Mouse (Mus musculus) liver, postnatal 0 days (tissue): Measurements from ENCODE around the gene Sema5b. TPM values are rescaled to one million over a fixed set of nuclear protein-coding genes. Genes with fewer than 3 reads are reported as not detected.

ENCODE experiments used
- ATAC-seq: fragments of 200-750 bp; cut with Nextera tagmentation; 2 replicates; pipeline ENCODE4 v1.8.0; 2017; ENCODE audit warnings: mild to moderate bottlenecking, moderate library complexity
- DNase-seq: peaks from one replicate; pipeline ENCODE4 v3.0.0-alpha.2; 2016
- H3K27ac ChIP-seq: fragments of 300-500 bp; sonication (generic); 2 replicates; pipeline ENCODE4 v1.5.1; 2014; ENCODE audit warnings: antibody characterized with exemption, moderate library complexity, mild to moderate bottlenecking, low read depth
- H3K27me3 ChIP-seq: fragments of 300-500 bp; sonication (generic); 2 replicates; pipeline ENCODE4 v1.6.1; 2014; ENCODE audit warnings: low read length, control low read depth, mixed read lengths; ENCODE audit not compliant: insufficient read depth
- H3K36me3 ChIP-seq: fragments of 300-500 bp; sonication (generic); replicated peaks from 2 replicates; pipeline ENCODE4 v1.6.1; 2014; ENCODE audit warnings: mild to moderate bottlenecking, control low read depth, low read length, moderate library complexity, mixed read lengths; ENCODE audit not compliant: insufficient read depth
- H3K4me1 ChIP-seq: fragments of 300-500 bp; sonication (generic); 2 replicates; pipeline ENCODE4 v1.6.1; 2014; ENCODE audit warnings: antibody characterized with exemption, mild to moderate bottlenecking, control low read depth; ENCODE audit not compliant: insufficient read depth
- H3K4me2 ChIP-seq: fragments of 300-500 bp; sonication (generic); 2 replicates; pipeline ENCODE4 v1.6.1; 2014; ENCODE audit warnings: low read depth, mild to moderate bottlenecking, low read length, moderate library complexity, mixed read lengths
- H3K4me3 ChIP-seq: fragments of 300-500 bp; sonication (generic); 2 replicates; pipeline ENCODE4 v1.5.1; 2014; ENCODE audit warnings: low read depth, low read length
- H3K9ac ChIP-seq: fragments of 300-500 bp; sonication (generic); replicated peaks from 2 replicates; pipeline ENCODE4 v1.6.1; 2014; ENCODE audit warnings: mild to moderate bottlenecking, moderate library complexity
- H3K9me3 ChIP-seq: fragments of 300-500 bp; sonication (generic); 2 replicates; pipeline ENCODE4 v1.6.1; 2016; ENCODE audit warnings: mild to moderate bottlenecking, control low read depth, low read length, mixed read lengths
- CTCF ChIP-seq: sonication (generic); IDR thresholded peaks from 2 replicates; pipeline ENCODE4 v1.5.1; 2016; ENCODE audit warnings: antibody characterized with exemption, low read depth
- EP300 ChIP-seq: IDR thresholded peaks from 2 replicates; pipeline ENCODE4 v1.6.1; 2016; ENCODE audit warnings: antibody characterized with exemption, low read depth, mild to moderate bottlenecking
- WGBS: fragments of 180-500 bp; shearing (Covaris S2); extraction: QIAGEN DNeasy Blood & Tissue Kit; methylation state at CpG from one replicate; pipeline ENCODE4 v1.1.7; 2014; ENCODE audit not compliant: insufficient replicate concordance; 5-methylcytosine and 5-hydroxymethylcytosine counted together
- polyA plus RNA-seq: library from polyadenylated mRNA; unstranded; fragments of >200 nt; fragmentation: Nextera tagmentation; extraction: Ambion mirVana; gene quantifications from 2 replicates; pipeline ENCODE4 v1.2.1, GENCODE M21; 2015

The Sema5b gene
- polyA plus RNA-seq, 1 experiment from 2014 or later = 0.11 TPM

GRCm38 (mm10) chr16:35681327-35682108 lies 140.6 kb downstream of the Sema5b start:
- WGBS = 70% methylated on average over 17 of the region's 17 CpGs

GRCm38 (mm10) chr16:35685027-35685426 lies 144.1 kb downstream of the Sema5b start:
- ATAC-seq (no peak), DNase-seq (no peak)
- no peak overlapping the region for H3K27ac ChIP-seq
- no peaks in the 10 kb centered on the region for H3K36me3 ChIP-seq
- H3K4me3 ChIP-seq = no peak overlapping the region
- no peak for TF ChIP-seq EP300
- no peak for TF ChIP-seq CTCF
- no peak overlapping the region for H3K9ac ChIP-seq
- H3K4me1 ChIP-seq = no peaks in the 10 kb centered on the region
- H3K9me3 ChIP-seq = no peaks in the 10 kb centered on the region
- H3K4me2 ChIP-seq = no peak overlapping the region
- no peaks in the 10 kb centered on the region for H3K27me3 ChIP-seq
- WGBS = 76% methylated on average over 13 of the region's 13 CpGs

More at GRCm38 (mm10) chr16:35681327-35682108, 140.6 kb downstream of the Sema5b start:
- no peak overlapping the region for H3K4me2 ChIP-seq
- no peaks in the 10 kb centered on the region for H3K9me3 ChIP-seq
- ATAC-seq (no peak), DNase-seq (no peak)
- no peaks in the 10 kb centered on the region for H3K36me3 ChIP-seq
- no peak overlapping the region for H3K4me3 ChIP-seq
- H3K4me1 ChIP-seq = no peaks in the 10 kb centered on the region
- no peak for TF ChIP-seq CTCF
- TF ChIP-seq EP300 = no peak
- H3K27ac ChIP-seq = no peak overlapping the region
- H3K27me3 ChIP-seq = no peaks in the 10 kb centered on the region
- H3K9ac ChIP-seq = no peak overlapping the region

GRCm38 (mm10) chr16:35686491-35686890 lies 145.5 kb downstream of the Sema5b start:
- no peaks in the 10 kb centered on the region for H3K27me3 ChIP-seq
- WGBS = 76% methylated on average over 7 of the region's 7 CpGs
- no peaks in the 10 kb centered on the region for H3K9me3 ChIP-seq
- TF ChIP-seq EP300 (no peak), CTCF (no peak)
- DNase-seq = no peak
- no peaks in the 10 kb centered on the region for H3K4me1 ChIP-seq
- H3K9ac ChIP-seq = no peak overlapping the region
- no peak overlapping the region for H3K4me2 ChIP-seq
- ATAC-seq = no peak
- H3K36me3 ChIP-seq = no peaks in the 10 kb centered on the region
- H3K4me3 ChIP-seq = no peak overlapping the region
- no peak overlapping the region for H3K27ac ChIP-seq

- DNase-seq (no peak), ATAC-seq (no peak)
- Histone ChIP-seq H3K4me3 (no peak overlapping the region), H3K4me1 (no peaks in the 10 kb centered on the region), H3K9me3 (no peaks in the 10 kb centered on the region), H3K27ac (no peak overlapping the region), H3K27me3 (no peaks in the 10 kb centered on the region), H3K4me2 (no peak overlapping the region), H3K9ac (no peak overlapping the region), H3K36me3 (peaks cover 2% of the 10 kb centered on the region; the same call in 1 of the 2 replicates)
- TF ChIP-seq CTCF = no peak
- TF ChIP-seq EP300 = no peak
- WGBS = 83% methylated on average over 7 of the region's 7 CpGs
Observed at GRCm38 (mm10) chr16:35691606-35692005, 150.7 kb downstream of the Sema5b start.

- TF ChIP-seq CTCF (no peak), EP300 (no peak)
- no peak overlapping the region for H3K4me3 ChIP-seq
- no peak for ATAC-seq
- no peaks in the 10 kb centered on the region for H3K9me3 ChIP-seq
- H3K27me3 ChIP-seq = no peaks in the 10 kb centered on the region
- peaks cover 16% of the 10 kb centered on the region for H3K36me3 ChIP-seq
- H3K27ac ChIP-seq = no peak overlapping the region
- no peak overlapping the region for H3K4me2 ChIP-seq
- no peak overlapping the region for H3K9ac ChIP-seq
- H3K4me1 ChIP-seq = no peaks in the 10 kb centered on the region
- 89% methylated on average over 13 of the region's 13 CpGs for WGBS
- no peak for DNase-seq
Observed at GRCm38 (mm10) chr16:35694250-35694846, 153.4 kb downstream of the Sema5b start.

- H3K36me3 ChIP-seq = peaks cover 16% of the 10 kb centered on the region
- no peak for DNase-seq
- H3K4me3 ChIP-seq = no peak overlapping the region
- H3K4me2 ChIP-seq = no peak overlapping the region
- no peak for ATAC-seq
- H3K9me3 ChIP-seq = no peaks in the 10 kb centered on the region
- no peak overlapping the region for H3K27ac ChIP-seq
- 65% methylated on average over 2 of the region's 2 CpGs for WGBS
- no peak for TF ChIP-seq EP300
- no peak for TF ChIP-seq CTCF
- H3K27me3 ChIP-seq = no peaks in the 10 kb centered on the region
- H3K9ac ChIP-seq = no peak overlapping the region
- no peaks in the 10 kb centered on the region for H3K4me1 ChIP-seq
Observed at GRCm38 (mm10) chr16:35696103-35696502, 155.2 kb downstream of the Sema5b start.
